Mouse (Mus musculus) myocyte (in vitro differentiated cells): ENCODE measurements around the gene Pakap.

Experiments used
- E2F4 ChIP-seq: IDR thresholded peaks from one replicate; pipeline ENCODE4 v1.6.1; 2011; ENCODE audit warnings: mild to moderate bottlenecking, control low read depth, moderate library complexity; ENCODE audit not compliant: insufficient read depth
- MAX ChIP-seq: IDR thresholded peaks from one replicate; pipeline ENCODE4 v1.6.1; 2011; ENCODE audit warnings: low read depth, mild to moderate bottlenecking, control low read depth
- MYOD1 ChIP-seq, 3 experiments: IDR thresholded peaks; one replicate each; pipeline ENCODE4 v1.6.1; 2011; ENCODE audit warnings: control low read depth in 2 of 3, low read depth in 2 of 3, mild to moderate bottlenecking in 2 of 3, moderate library complexity in 1 of 3; ENCODE audit not compliant: insufficient read length in 2 of 3, control insufficient read depth in 1 of 3
- POLR2A ChIP-seq: IDR thresholded peaks from one replicate; pipeline ENCODE4 v1.6.1; 2011; ENCODE audit warnings: low read depth, mild to moderate bottlenecking, control low read depth, moderate library complexity; ENCODE audit not compliant: insufficient read length
- POLR2AphosphoS2 ChIP-seq: IDR thresholded peaks from one replicate; pipeline ENCODE4 v1.6.1; 2011; ENCODE audit warnings: low read depth, control low read depth; ENCODE audit not compliant: insufficient read length
- SRF ChIP-seq: IDR thresholded peaks from one replicate; pipeline ENCODE4 v1.6.1; 2011; ENCODE audit warnings: low read depth; ENCODE audit not compliant: control insufficient read depth, insufficient read length
- TCF12 ChIP-seq: IDR thresholded peaks from one replicate; pipeline ENCODE4 v1.6.1; 2011; ENCODE audit warnings: mild to moderate bottlenecking, control low read depth; ENCODE audit not compliant: poor library complexity, insufficient read depth, severe bottlenecking
- TCF3 ChIP-seq: IDR thresholded peaks from one replicate; pipeline ENCODE4 v1.6.1; 2011; ENCODE audit warnings: low read depth, control low read depth; ENCODE audit not compliant: insufficient read length
- USF1 ChIP-seq: IDR thresholded peaks from one replicate; pipeline ENCODE4 v1.6.1; 2011; ENCODE audit warnings: low read depth, mild to moderate bottlenecking, control low read depth, moderate library complexity

DNA sequence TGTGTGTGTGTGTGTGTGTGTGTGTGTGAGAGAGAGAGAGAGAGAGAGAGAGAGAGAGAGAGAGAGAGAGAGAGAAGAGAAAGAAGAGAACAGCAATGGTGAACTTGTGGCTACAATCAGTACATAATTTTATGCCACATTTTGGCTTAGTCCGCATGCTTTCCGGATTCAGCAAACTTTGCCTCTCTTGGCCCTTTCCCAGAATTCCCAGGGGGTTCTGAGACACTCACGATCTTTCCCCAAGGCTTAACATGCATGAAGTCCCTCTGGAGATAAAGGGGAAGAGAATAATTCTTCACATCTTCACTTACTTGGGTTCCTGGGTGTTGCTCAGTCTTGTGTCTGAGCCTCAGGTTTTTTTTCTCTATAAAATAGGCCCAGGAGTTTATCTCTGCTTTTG, 2.2 kb downstream of the Pakap start:
- TF ChIP-seq MAX (no peak), MYOD1 (IDR thresholded peaks at IDR 0.05; ENCODE audit: control insufficient read depth in 1 of 3, insufficient read length in 2 of 3, low read depth in 2 of 3) (no peak), POLR2A (no peak), TCF12 (no peak), USF1 (no peak), E2F4 (no peak), TCF3 (no peak), SRF (no peak), POLR2AphosphoS2 (no peak)
